Mouse (Mus musculus): ENCODE measurements around the gene Hmgcr.
A peak's percentile ranks its signal among the peaks of the same experiment; 100 is the strongest.
"Not testable (repeated sequence)": the region's sequence is repeated elsewhere in the genome, so short reads cannot be mapped to it uniquely, and the experiment has no call there.

The Hmgcr gene

GRCm38 (mm10) chr13:96671078-96671905 lies 556 bp upstream of the Hmgcr start:
- no peak for DNase-seq (ENCODE audit: low read depth, low spot score)

DNA sequence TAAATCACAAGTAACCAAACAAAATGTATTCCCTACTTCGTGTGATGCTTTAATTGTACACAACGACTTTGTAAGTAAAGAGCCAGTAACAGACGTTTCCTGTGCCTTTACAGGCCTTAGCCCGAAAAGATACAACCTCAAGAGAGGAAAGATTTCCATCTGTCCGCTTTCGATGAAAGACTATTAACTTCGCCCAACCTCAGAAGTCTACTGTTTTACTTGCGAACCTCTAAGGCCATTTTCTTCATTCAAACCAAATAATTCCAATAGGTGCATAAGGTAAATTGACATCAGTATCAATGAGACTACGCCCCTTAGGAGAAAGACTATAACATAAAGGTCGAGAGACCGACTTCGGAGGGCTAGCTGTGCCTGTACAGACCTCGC lies 724 bp downstream of the Hmgcr start:
- no peak for DNase-seq (ENCODE audit: low read depth, low spot score)

GRCm38 (mm10) chr13:96664419-96664974 lies 6.2 kb downstream of the Hmgcr start:
- DNase-seq (ENCODE audit: low read depth, low spot score), result no peak

GRCm38 (mm10) chr13:96663120-96663519 lies 7.6 kb downstream of the Hmgcr start:
- not testable (repeated sequence) for DNase-seq (ENCODE audit: low read depth, low spot score)

GRCm38 (mm10) chr13:96660095-96660860 lies 10.5 kb downstream of the Hmgcr start:
- no peak for DNase-seq (ENCODE audit: low read depth, low spot score)

- DNase-seq (ENCODE audit: low read depth, low spot score), result no peak
Measured at GRCm38 (mm10) chr13:96658936-96659335, 11.8 kb downstream of the Hmgcr start.

DNA sequence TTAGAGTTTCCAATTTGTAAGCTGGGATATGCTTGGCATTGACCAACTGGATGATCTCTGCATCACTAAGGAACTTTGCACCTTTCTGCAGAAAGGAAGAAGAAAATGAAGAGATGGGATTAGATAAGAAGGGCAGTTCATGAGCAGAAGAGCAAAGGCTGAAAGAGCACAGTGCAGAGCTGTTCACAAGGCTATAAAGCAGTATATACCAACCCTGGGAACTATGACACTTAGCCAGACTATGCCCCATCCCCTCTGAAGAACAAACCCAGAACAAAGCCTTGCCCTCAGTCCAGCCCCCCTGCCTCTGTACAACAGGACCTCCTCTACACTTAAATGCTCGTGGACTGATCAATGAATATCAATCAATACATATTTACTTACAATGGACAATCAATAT lies 14.1 kb downstream of the Hmgcr start:
- no peak for DNase-seq (ENCODE audit: low read depth, low spot score)

- peak; percentile 62 for DNase-seq (ENCODE audit: low read depth, low spot score)
Measured at GRCm38 (mm10) chr13:96653041-96653440, 17.7 kb downstream of the Hmgcr start.

- DNase-seq (ENCODE audit: low read depth, low spot score), result no peak
Measured at GRCm38 (mm10) chr13:96645822-96646221, 24.9 kb downstream of the Hmgcr start.

DNA sequence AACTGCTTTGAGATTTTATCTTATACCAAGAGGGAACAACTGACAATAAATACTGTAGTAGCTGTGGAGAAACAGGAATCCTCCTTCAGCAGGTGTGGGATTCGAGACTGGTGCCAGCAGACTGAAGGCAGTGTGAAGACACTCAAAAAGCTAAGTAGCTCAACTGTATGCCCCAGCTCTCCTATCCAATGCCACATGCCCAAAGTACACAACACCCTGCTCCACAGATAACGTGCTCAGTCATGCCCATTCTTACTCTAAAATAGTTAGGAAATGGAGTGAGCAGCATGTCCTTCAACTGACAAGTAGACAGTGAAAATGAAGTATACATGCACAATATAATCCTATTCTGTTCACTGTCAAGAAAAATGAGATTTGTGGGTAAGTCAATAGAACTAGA lies 26.6 kb downstream of the Hmgcr start:
- DNase-seq (ENCODE audit: low read depth, low spot score), result no peak

- DNase-seq (ENCODE audit: low read depth, low spot score), result no peak
Measured at GRCm38 (mm10) chr13:96630396-96630795, 40.3 kb downstream of the Hmgcr start.

GRCm38 (mm10) chr13:96620891-96621290 lies 49.8 kb downstream of the Hmgcr start:
- no peak for DNase-seq (ENCODE audit: low read depth, low spot score)

GRCm38 (mm10) chr13:96614615-96615014 lies 56.1 kb downstream of the Hmgcr start:
- DNase-seq (ENCODE audit: low read depth, low spot score), result no peak

DNA sequence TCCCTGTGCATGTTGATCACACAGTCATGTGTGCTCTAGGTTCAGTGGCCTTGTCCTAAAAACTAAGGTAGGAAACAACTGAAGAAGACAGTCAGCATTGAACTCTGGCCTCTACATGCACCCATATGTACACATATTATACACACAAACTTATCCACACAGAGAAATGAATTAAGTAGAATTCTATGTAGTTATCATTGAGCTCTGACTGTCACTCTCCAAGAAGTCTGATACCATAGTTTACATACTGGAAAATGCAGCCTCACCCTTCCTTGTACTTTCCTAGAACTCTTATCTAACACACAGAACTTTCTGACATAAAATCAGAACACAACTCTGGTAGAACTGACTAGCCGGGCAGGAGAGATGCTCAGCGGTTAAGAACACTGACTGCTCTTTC lies 66.5 kb downstream of the Hmgcr start:
- DNase-seq (ENCODE audit: low read depth, low spot score), result no peak

- DNase-seq (ENCODE audit: low read depth, low spot score), result no peak
Measured at GRCm38 (mm10) chr13:96599182-96599581, 71.6 kb downstream of the Hmgcr start.
